Mouse (Mus musculus) myocyte (in vitro differentiated cells): Measurements from ENCODE around the gene Sh3pxd2a. TPM values are rescaled to one million over a fixed set of nuclear protein-coding genes. Genes with fewer than 3 reads are reported as not detected.
"Not testable (repeated sequence)": the region's sequence is repeated elsewhere in the genome, so short reads cannot be mapped to it uniquely, and the experiment has no call there.

Source experiments
- H3K27me3 ChIP-seq: one replicate; pipeline ENCODE4 v1.6.1; 2011; ENCODE audit not compliant: control insufficient read depth, insufficient read depth, insufficient read length
- H3K36me3 ChIP-seq: one replicate; pipeline ENCODE4 v1.6.1; 2011; ENCODE audit not compliant: control insufficient read depth, insufficient read depth
- H3K4me2 ChIP-seq: one replicate; pipeline ENCODE4 v1.6.1; 2011; ENCODE audit warnings: low read depth, control low read depth
- H3K4me3 ChIP-seq: one replicate; pipeline ENCODE4 v1.5.1; 2011; ENCODE audit warnings: mild to moderate bottlenecking, control low read depth, moderate library complexity
- H3K79me2 ChIP-seq: one replicate; pipeline ENCODE4 v1.6.1; 2011; ENCODE audit not compliant: control insufficient read depth, insufficient read depth
- H3ac ChIP-seq: one replicate; pipeline ENCODE4 v1.6.1; 2011; ENCODE audit not compliant: control insufficient read depth, insufficient read length
- CEBPB ChIP-seq: IDR thresholded peaks from 2 replicates; pipeline ENCODE4 v1.6.1; 2011; ENCODE audit warnings: mild to moderate bottlenecking, moderate library complexity; ENCODE audit not compliant: poor library complexity, insufficient read depth, severe bottlenecking
- E2F4 ChIP-seq: IDR thresholded peaks from one replicate; pipeline ENCODE4 v1.6.1; 2011; ENCODE audit warnings: mild to moderate bottlenecking, control low read depth, moderate library complexity; ENCODE audit not compliant: insufficient read depth
- MAX ChIP-seq: IDR thresholded peaks from one replicate; pipeline ENCODE4 v1.6.1; 2011; ENCODE audit warnings: low read depth, mild to moderate bottlenecking, control low read depth
- MYOD1 ChIP-seq, 3 experiments: IDR thresholded peaks; one replicate each; pipeline ENCODE4 v1.6.1; 2011; ENCODE audit warnings: control low read depth in 2 of 3, low read depth in 2 of 3, mild to moderate bottlenecking in 2 of 3, moderate library complexity in 1 of 3; ENCODE audit not compliant: insufficient read length in 2 of 3, control insufficient read depth in 1 of 3
- MYOG ChIP-seq, 3 experiments: IDR thresholded peaks; one replicate each; pipeline ENCODE4 v1.6.1; 2011; ENCODE audit warnings: control low read depth in 2 of 3, low read depth in 2 of 3, mild to moderate bottlenecking in 2 of 3; ENCODE audit not compliant: insufficient read length in 2 of 3, control insufficient read depth in 1 of 3, insufficient read depth in 1 of 3
- POLR2A ChIP-seq: IDR thresholded peaks from one replicate; pipeline ENCODE4 v1.6.1; 2011; ENCODE audit warnings: low read depth, mild to moderate bottlenecking, control low read depth, moderate library complexity; ENCODE audit not compliant: insufficient read length
- POLR2AphosphoS2 ChIP-seq: IDR thresholded peaks from one replicate; pipeline ENCODE4 v1.6.1; 2011; ENCODE audit warnings: low read depth, control low read depth; ENCODE audit not compliant: insufficient read length
- REST ChIP-seq: IDR thresholded peaks from one replicate; pipeline ENCODE4 v1.6.1; 2011; ENCODE audit warnings: mild to moderate bottlenecking, control low read depth, moderate library complexity; ENCODE audit not compliant: insufficient read depth, insufficient read length
- SRF ChIP-seq: IDR thresholded peaks from one replicate; pipeline ENCODE4 v1.6.1; 2011; ENCODE audit warnings: low read depth; ENCODE audit not compliant: control insufficient read depth, insufficient read length
- TCF12 ChIP-seq: IDR thresholded peaks from one replicate; pipeline ENCODE4 v1.6.1; 2011; ENCODE audit warnings: mild to moderate bottlenecking, control low read depth; ENCODE audit not compliant: poor library complexity, insufficient read depth, severe bottlenecking
- TCF3 ChIP-seq: IDR thresholded peaks from one replicate; pipeline ENCODE4 v1.6.1; 2011; ENCODE audit warnings: low read depth, control low read depth; ENCODE audit not compliant: insufficient read length
- USF1 ChIP-seq: IDR thresholded peaks from one replicate; pipeline ENCODE4 v1.6.1; 2011; ENCODE audit warnings: low read depth, mild to moderate bottlenecking, control low read depth, moderate library complexity
- polyA plus RNA-seq: library from polyadenylated mRNA; unstranded; fragments of >200 nt; fragmentation: generic; extraction: Trizol; gene quantifications from one replicate; pipeline ENCODE4 v1.2.1, GENCODE M21; 2012; ENCODE audit warnings: missing spikeins

The Sh3pxd2a gene
- polyA plus RNA-seq, 1 experiment: 59.5 TPM

- Histone ChIP-seq H3K36me3 (peaks cover 3% of the 10 kb centered on the region), H3K79me2 (peaks cover 4% of the 10 kb centered on the region), H3ac (no peak overlapping the region), H3K27me3 (no peaks in the 10 kb centered on the region), H3K4me2 (no peak overlapping the region), H3K4me3 (no peak overlapping the region)
- no peak for TF ChIP-seq TCF12
- no peak for TF ChIP-seq E2F4
- TF ChIP-seq POLR2AphosphoS2: no peak
- no peak for TF ChIP-seq MYOD1 (IDR thresholded peaks at IDR 0.05; ENCODE audit: control insufficient read depth in 1 of 3, insufficient read length in 2 of 3, low read depth in 2 of 3)
- TF ChIP-seq SRF: no peak
- no peak for TF ChIP-seq MYOG (IDR thresholded peaks at IDR 0.05; ENCODE audit: control insufficient read depth in 1 of 3, insufficient read depth in 1 of 3, insufficient read length in 2 of 3, low read depth in 2 of 3)
- no peak for TF ChIP-seq TCF3
- TF ChIP-seq USF1: no peak
- TF ChIP-seq MAX: no peak
- TF ChIP-seq POLR2A: no peak
- TF ChIP-seq REST: no peak
- TF ChIP-seq CEBPB: no peak
Observed at GRCm38 (mm10) chr19:47395338-47395737, 68.9 kb downstream of the Sh3pxd2a start.

GRCm38 (mm10) chr19:47394781-47395180 is 69.4 kb downstream of the Sh3pxd2a start:
- H3ac ChIP-seq, H3K36me3 ChIP-seq, H3K4me2 ChIP-seq, H3K27me3 ChIP-seq, H3K4me3 ChIP-seq, H3K79me2 ChIP-seq: not testable (repeated sequence)

- Histone ChIP-seq H3K27me3 (no peaks in the 10 kb centered on the region), H3K4me2 (no peak overlapping the region), H3K36me3 (no peaks in the 10 kb centered on the region), H3K4me3 (no peak overlapping the region), H3ac (no peak overlapping the region), H3K79me2 (no peaks in the 10 kb centered on the region)
- peak; percentile 58 for TF ChIP-seq TCF12
- no peak for TF ChIP-seq REST
- TF ChIP-seq POLR2A: no peak
- peak; percentile 67 for TF ChIP-seq USF1
- peak; percentile 46 to 100 (median 90) for TF ChIP-seq MYOD1 (IDR thresholded peaks at IDR 0.05; ENCODE audit: control insufficient read depth in 1 of 3, insufficient read length in 2 of 3, low read depth in 2 of 3)
- TF ChIP-seq MYOG (IDR thresholded peaks at IDR 0.05; ENCODE audit: control insufficient read depth in 1 of 3, insufficient read depth in 1 of 3, insufficient read length in 2 of 3, low read depth in 2 of 3): peak in 2 of 3 experiments; percentile 32 to 85
- TF ChIP-seq TCF3: peak; percentile 47
- no peak for TF ChIP-seq CEBPB
Observed at GRCm38 (mm10) chr19:47390878-47391277, 73.3 kb downstream of the Sh3pxd2a start.

- Histone ChIP-seq H3K36me3 (no peaks in the 10 kb centered on the region), H3K27me3 (no peaks in the 10 kb centered on the region), H3K4me2 (peak overlapping the region; percentile 5), H3K79me2 (no peaks in the 10 kb centered on the region), H3ac (no peak overlapping the region), H3K4me3 (no peak overlapping the region)
- TF ChIP-seq MYOG (IDR thresholded peaks at IDR 0.05; ENCODE audit: control insufficient read depth in 1 of 3, insufficient read depth in 1 of 3, insufficient read length in 2 of 3, low read depth in 2 of 3): no peak
- no peak for TF ChIP-seq POLR2AphosphoS2
- TF ChIP-seq CEBPB: no peak
- no peak for TF ChIP-seq USF1
- no peak for TF ChIP-seq TCF3
- TF ChIP-seq POLR2A: no peak
Observed at GRCm38 (mm10) chr19:47387887-47388286, 76.3 kb downstream of the Sh3pxd2a start.

- no peaks in the 10 kb centered on the region for H3K36me3 ChIP-seq
- H3K79me2 ChIP-seq: no peaks in the 10 kb centered on the region
- no peak overlapping the region for H3K4me3 ChIP-seq
- no peak for TF ChIP-seq MYOD1 (IDR thresholded peaks at IDR 0.05; ENCODE audit: control insufficient read depth in 1 of 3, insufficient read length in 2 of 3, low read depth in 2 of 3)
- TF ChIP-seq CEBPB: no peak
- TF ChIP-seq SRF: no peak
- TF ChIP-seq E2F4: no peak
- no peak for TF ChIP-seq POLR2AphosphoS2
- no peak for TF ChIP-seq TCF3
- TF ChIP-seq POLR2A: no peak
- TF ChIP-seq USF1: no peak
- no peak for TF ChIP-seq MAX
- TF ChIP-seq REST: no peak
- TF ChIP-seq TCF12: no peak
- TF ChIP-seq MYOG (IDR thresholded peaks at IDR 0.05; ENCODE audit: control insufficient read depth in 1 of 3, insufficient read depth in 1 of 3, insufficient read length in 2 of 3, low read depth in 2 of 3): no peak
- H3K4me2 ChIP-seq: peak overlapping the region; percentile 5
- no peak overlapping the region for H3ac ChIP-seq
- H3K27me3 ChIP-seq: no peaks in the 10 kb centered on the region
Observed at GRCm38 (mm10) chr19:47387395-47387794, 76.8 kb downstream of the Sh3pxd2a start.
